Mouse (Mus musculus): ENCODE measurements around the gene Ifitm2. TPM values are rescaled to one million over a fixed set of nuclear protein-coding genes. Genes with fewer than 3 reads are reported as not detected.
A peak's percentile ranks its signal among the peaks of the same experiment; 100 is the strongest.

Gene Ifitm2
- total and polyA plus RNA-seq, 3 experiments: 136 to 381 (median 213) TPM

- no peak overlapping the region for H3K27ac ChIP-seq (ENCODE audit: insufficient read depth, low read depth)
Observed at GRCm38 (mm10) chr7:140991117-140991689, 35.4 kb upstream of the Ifitm2 start.

GRCm38 (mm10) chr7:140990622-140991021 is 34.8 kb upstream of the Ifitm2 start:
- in situ Hi-C loops (cut with MboI; ENCODE audit: low pct_ligation_motif_present, low pct_unique_long_range_greater_than_20kb, low sequenced_read_pairs): loop anchor here (25.0 kb wide), 1 partner anchor 372 kb away; no protein-coding TSS in a partner anchor
- Histone ChIP-seq H3K9me3 (replicated peaks; ENCODE audit: low read length) (peaks cover 6% of the 10 kb centered on the region), H3K36me3 (replicated peaks in 1 of 2; ENCODE audit: control insufficient read depth in 1 of 2, insufficient read depth in 1 of 2, low read length in 1 of 2) (no peaks in the 10 kb centered on the region), H3K27ac (ENCODE audit: insufficient read depth, low read depth) (no peak overlapping the region), H3K79me2 (replicated peaks; ENCODE audit: control insufficient read depth, extremely low read depth, insufficient read depth, poor library complexity, severe bottlenecking) (no peaks in the 10 kb centered on the region), H3K9ac (ENCODE audit: insufficient read depth, low read depth) (no peak overlapping the region), H3K4me1 (ENCODE audit: control insufficient read depth in 1 of 2, insufficient read depth in 2 of 2) (peaks cover 29 to 44% of the 10 kb centered on the region in 2 experiments), H3K27me3 (replicated peaks) (no peaks in the 10 kb centered on the region), H3K4me3 (replicated peaks in 1 of 3; ENCODE audit: low read depth in 2 of 3, low read length in 2 of 3, poor library complexity in 1 of 3) (no peak overlapping the region), H3K4me2 (ENCODE audit: insufficient read depth, low read depth, poor library complexity, severe bottlenecking) (no peak overlapping the region)
- DNase-seq (ENCODE audit: extremely low read depth): no peak
- dilution Hi-C loops (cut with MboI; ENCODE audit: extremely low pct_ligation_motif_present, extremely low pct_unique_long_range_greater_than_20kb, low sequenced_read_pairs): no loop called here
- TF ChIP-seq NRF1 (IDR thresholded peaks at IDR 0.05; ENCODE audit: low read depth, low read length): no peak
- TF ChIP-seq RCOR1 (conservative IDR thresholded peaks at IDR 0.05; ENCODE audit: low read depth, low read length): 0 out of 2 replicates have a peak, but pooled peaks have one; percentile 9
- TF ChIP-seq CHD2 (IDR thresholded peaks at IDR 0.05; ENCODE audit: low read length): 0 out of 2 replicates have a peak, but pooled peaks have one; percentile 8
- TF ChIP-seq MAX (IDR thresholded peaks at IDR 0.05; ENCODE audit: low read length): no peak
- TF ChIP-seq EP300 (IDR thresholded peaks at IDR 0.05; ENCODE audit: low read length): peak; percentile 14; the same call in 1 of the 2 replicates
- TF ChIP-seq GABPA (IDR thresholded peaks at IDR 0.05; ENCODE audit: insufficient replicate concordance, low read depth, low read length): no peak

More at GRCm38 (mm10) chr7:140991117-140991689, 35.4 kb upstream of the Ifitm2 start:
- Histone ChIP-seq H3K27me3 (replicated peaks) (no peaks in the 10 kb centered on the region), H3K4me2 (ENCODE audit: insufficient read depth, low read depth, poor library complexity, severe bottlenecking) (no peak overlapping the region), H3K4me1 (ENCODE audit: control insufficient read depth in 1 of 2, insufficient read depth in 2 of 2) (peaks cover 29 to 41% of the 10 kb centered on the region in 2 experiments), H3K4me3 (replicated peaks in 1 of 3; ENCODE audit: low read depth in 2 of 3, low read length in 2 of 3, poor library complexity in 1 of 3) (no peak overlapping the region), H3K9me3 (replicated peaks; ENCODE audit: low read length) (peaks cover under 1% of the 10 kb centered on the region), H3K79me2 (replicated peaks; ENCODE audit: control insufficient read depth, extremely low read depth, insufficient read depth, poor library complexity, severe bottlenecking) (no peaks in the 10 kb centered on the region), H3K9ac (ENCODE audit: insufficient read depth, low read depth) (no peak overlapping the region; the same call in 1 of the 2 replicates), H3K36me3 (replicated peaks in 1 of 2; ENCODE audit: control insufficient read depth in 1 of 2, insufficient read depth in 1 of 2, low read length in 1 of 2) (no peaks in the 10 kb centered on the region)
- TF ChIP-seq JUND (conservative IDR thresholded peaks at IDR 0.05; ENCODE audit: low read depth, low read length) (no peak), TCF12 (IDR thresholded peaks at IDR 0.05; ENCODE audit: low read depth, low read length) (0 out of 2 replicates have a peak, but pooled peaks have one; percentile 31), JUN (IDR thresholded peaks at IDR 0.05; ENCODE audit: insufficient read depth, low read depth, low read length) (no peak), HCFC1 (IDR thresholded peaks at IDR 0.05; ENCODE audit: low read depth, low read length) (peak; percentile 13; the same call in 1 of the 2 replicates), CHD1 (IDR thresholded peaks at IDR 0.05; ENCODE audit: low read depth, low read length) (no peak), MAZ (IDR thresholded peaks at IDR 0.05; ENCODE audit: low read depth, low read length) (no peak), RCOR1 (conservative IDR thresholded peaks at IDR 0.05; ENCODE audit: low read depth, low read length) (no peak), GABPA (IDR thresholded peaks at IDR 0.05; ENCODE audit: insufficient replicate concordance, low read depth, low read length) (no peak), SIN3A (IDR thresholded peaks at IDR 0.05; ENCODE audit: low read length) (no peak), MXI1 (IDR thresholded peaks at IDR 0.05; ENCODE audit: low read depth, low read length) (no peak), ZNF384 (IDR thresholded peaks at IDR 0.05; ENCODE audit: low read depth, low read length) (no peak), NRF1 (IDR thresholded peaks at IDR 0.05; ENCODE audit: low read depth, low read length) (no peak), PAX5 (IDR thresholded peaks at IDR 0.05; ENCODE audit: low read length) (no peak), CTCF (conservative IDR thresholded peaks at IDR 0.05 in 1 of 2, IDR thresholded peaks at IDR 0.05 in 1 of 2; ENCODE audit: low read depth in 2 of 2, low read length in 2 of 2) (peak in 1 of 2 experiments; percentile 71; a peak in 2 of 4 replicates), MEF2A (IDR thresholded peaks at IDR 0.05; ENCODE audit: borderline replicate concordance, low read depth, low read length) (peak; percentile 58), USF2 (conservative IDR thresholded peaks at IDR 0.05; ENCODE audit: low read depth, low read length) (no peak), E2F4 (IDR thresholded peaks at IDR 0.05; ENCODE audit: insufficient replicate concordance, low read depth, low read length) (no peak), BHLHE40 (IDR thresholded peaks at IDR 0.05; ENCODE audit: low read depth, low read length) (no peak), TBP (conservative IDR thresholded peaks at IDR 0.05; ENCODE audit: low read depth, low read length) (no peak), IRF4 (IDR thresholded peaks at IDR 0.05; ENCODE audit: low read depth, low read length) (peak; percentile 47; the same call in 1 of the 2 replicates), MYC (IDR thresholded peaks at IDR 0.05; ENCODE audit: low read depth, low read length) (no peak), MAX (IDR thresholded peaks at IDR 0.05; ENCODE audit: low read length) (no peak), POLR2A (IDR thresholded peaks at IDR 0.05; ENCODE audit: low read depth, low read length) (no peak), ELF1 (IDR thresholded peaks at IDR 0.05; ENCODE audit: low read depth, low read length) (no peak), USF1 (IDR thresholded peaks at IDR 0.05; ENCODE audit: low read depth, low read length) (no peak), ZKSCAN1 (IDR thresholded peaks at IDR 0.05; ENCODE audit: borderline replicate concordance, low read depth, low read length) (peak; percentile 87), POLR2AphosphoS2 (IDR thresholded peaks at IDR 0.05; ENCODE audit: low read depth, low read length) (no peak), RAD21 (IDR thresholded peaks at IDR 0.05; ENCODE audit: low read depth, low read length) (peak; percentile 64), ZC3H11A (IDR thresholded peaks at IDR 0.05; ENCODE audit: low read depth, low read length) (no peak), ZMIZ1 (IDR thresholded peaks at IDR 0.05; ENCODE audit: low read depth, low read length) (no peak), ETS1 (conservative IDR thresholded peaks at IDR 0.05; ENCODE audit: low read depth, low read length) (no peak), MAFK (IDR thresholded peaks at IDR 0.05; ENCODE audit: insufficient replicate concordance, low read length) (no peak), CHD2 (IDR thresholded peaks at IDR 0.05; ENCODE audit: low read length) (no peak), KAT2A (IDR thresholded peaks at IDR 0.05; ENCODE audit: insufficient replicate concordance, low read length) (no peak), SMC3 (IDR thresholded peaks at IDR 0.05; ENCODE audit: low read depth, low read length) (peak; percentile 79), EP300 (IDR thresholded peaks at IDR 0.05; ENCODE audit: low read length) (no peak), UBTF (IDR thresholded peaks at IDR 0.05; ENCODE audit: low read depth, low read length) (no peak), NELFE (IDR thresholded peaks at IDR 0.05; ENCODE audit: low read depth, low read length) (no peak)
- in situ Hi-C loops (cut with MboI; ENCODE audit: low pct_ligation_motif_present, low pct_unique_long_range_greater_than_20kb, low sequenced_read_pairs): loop anchor here (25.0 kb wide), 1 partner anchor 371 kb away; no protein-coding TSS in a partner anchor
- dilution Hi-C loops (cut with MboI; ENCODE audit: extremely low pct_ligation_motif_present, extremely low pct_unique_long_range_greater_than_20kb, low sequenced_read_pairs): no loop called here
- DNase-seq (ENCODE audit: extremely low read depth): no peak
